Mouse (Mus musculus): ENCODE measurements around the gene Clec16a.

Clec16a gene

GRCm38 (mm10) chr16:10727630-10728029 is 182.5 kb downstream of the Clec16a start:
- POLR2A ChIA-PET: no interaction called here
- CTCF ChIA-PET: interaction anchor here in 3 of 4 experiments (0.7 to 1.2 kb wide), 3 partner anchors 16 to 224 kb away, joined by 3 to 4 read pairs (median 4); partner anchors contain the start of gene Socs1 (in 1 of the 3)

DNA sequence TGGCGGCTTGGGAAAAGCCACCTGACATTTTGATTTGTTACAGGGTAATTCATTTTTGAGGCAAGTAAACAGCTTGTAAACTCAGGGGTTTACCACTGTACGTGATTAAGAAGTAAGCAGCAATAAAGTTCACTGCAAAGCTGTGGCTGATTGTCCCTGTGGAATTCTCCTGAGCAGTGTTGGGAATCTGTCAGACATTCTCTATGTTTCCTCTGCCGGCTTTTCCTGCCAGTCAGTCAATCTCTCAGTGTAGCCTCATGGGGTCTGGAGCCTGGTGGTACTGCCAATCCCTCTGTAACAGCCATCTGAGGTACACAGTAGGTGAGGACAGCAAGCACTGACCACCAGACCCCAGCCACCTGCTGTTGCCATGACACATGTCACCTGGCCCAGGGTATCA is 183.7 kb downstream of the Clec16a start:
- POLR2A ChIA-PET: no interaction called here
- CTCF ChIA-PET: interaction anchor here in 2 of 4 experiments (1.2 kb wide), 2 partner anchors 15 to 89 kb away, joined by 3 read pairs; no protein-coding TSS in a partner anchor

GRCm38 (mm10) chr16:10730941-10731340 is 185.8 kb downstream of the Clec16a start:
- POLR2A ChIA-PET: interaction anchor here in 1 of 4 experiments (0.9 kb wide), 1 partner anchor 10 kb away, joined by 3 read pairs; no protein-coding TSS in a partner anchor
- CTCF ChIA-PET: interaction anchor here in 2 of 4 experiments (0.6 to 2.1 kb wide), 2 partner anchors 13 to 51 kb away, joined by 3 to 7 read pairs; no protein-coding TSS in a partner anchor

GRCm38 (mm10) chr16:10731785-10732184 is 186.6 kb downstream of the Clec16a start:
- CTCF ChIA-PET: interaction anchor here in 1 of 4 experiments (2.1 kb wide), 1 partner anchor 12 kb away, joined by 7 read pairs; no protein-coding TSS in a partner anchor
- POLR2A ChIA-PET: no interaction called here

GRCm38 (mm10) chr16:10732421-10732820 is 187.3 kb downstream of the Clec16a start:
- POLR2A ChIA-PET: no interaction called here
- CTCF ChIA-PET: no interaction called here

DNA sequence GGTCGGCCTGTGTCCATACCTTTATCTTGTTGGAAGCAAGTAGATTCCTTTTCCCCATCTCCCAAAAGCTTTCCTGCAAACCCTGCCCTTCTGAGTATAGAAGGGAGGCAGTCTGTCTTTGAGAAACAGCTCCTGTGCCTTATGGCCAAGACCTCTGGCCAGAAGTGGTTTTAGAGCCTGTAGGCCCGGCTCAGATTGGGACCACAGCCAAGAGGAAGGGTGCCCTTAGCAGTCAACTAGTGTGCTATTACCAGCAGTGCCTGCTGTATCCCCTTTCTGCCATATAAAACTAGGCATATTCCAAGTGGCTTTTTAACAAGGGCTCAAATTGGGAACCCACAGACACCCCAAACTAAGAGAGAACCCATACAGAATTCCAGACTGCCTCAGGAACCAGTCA is 190.6 kb downstream of the Clec16a start:
- ChIA-PET POLR2A (no interaction called here), CTCF (no interaction called here)

GRCm38 (mm10) chr16:10736364-10736763 is 191.2 kb downstream of the Clec16a start:
- ChIA-PET CTCF (no interaction called here), POLR2A (interaction anchor here in 1 of 4 experiments (2.0 kb wide), 1 partner anchor 14 kb away, joined by 5 read pairs; no protein-coding TSS in a partner anchor)

- CTCF ChIA-PET: interaction anchor here in 2 of 4 experiments (0.7 to 0.8 kb wide), 2 partner anchors 97 to 426 kb away, joined by 3 to 5 read pairs; no protein-coding TSS in a partner anchor
- POLR2A ChIA-PET: interaction anchor here in 1 of 4 experiments (1.2 to 2.0 kb wide), 3 partner anchors 11 to 40 kb away, joined by 3 to 6 read pairs (median 5); no protein-coding TSS in a partner anchor
Measured at GRCm38 (mm10) chr16:10737571-10737970, 192.4 kb downstream of the Clec16a start.

- POLR2A ChIA-PET: interaction anchor here in 2 of 4 experiments (2.0 kb wide), 2 partner anchors 10 to 107 kb away, joined by 4 to 6 read pairs; no protein-coding TSS in a partner anchor
- CTCF ChIA-PET: interaction anchor here in 1 of 4 experiments (2.7 kb wide), 1 partner anchor 10 kb away, joined by 9 read pairs; no protein-coding TSS in a partner anchor
Measured at GRCm38 (mm10) chr16:10738866-10739265, 193.7 kb downstream of the Clec16a start.

GRCm38 (mm10) chr16:10739854-10740398 is 194.8 kb downstream of the Clec16a start:
- ChIA-PET POLR2A (interaction anchor here in 3 of 4 experiments (0.5 to 2.0 kb wide), 6 partner anchors 17 to 1633 kb away, joined by 3 to 4 read pairs (median 3); no protein-coding TSS in a partner anchor), CTCF (interaction anchor here in 2 of 4 experiments (1.0 to 2.7 kb wide), 4 partner anchors 9 to 74 kb away, joined by 3 to 9 read pairs (median 5); no protein-coding TSS in a partner anchor)

- ChIA-PET POLR2A (interaction anchor here (0.7 to 1.5 kb wide), 11 partner anchors 9 to 118 kb away, joined by 3 to 6 read pairs (median 4); partner anchors contain the start of gene Tnp2 (in 1 of the 4)), CTCF (interaction anchor here (0.6 to 2.7 kb wide), 11 partner anchors 8 to 295 kb away, joined by 3 to 10 read pairs (median 4); no protein-coding TSS in a partner anchor)
Measured at GRCm38 (mm10) chr16:10741082-10741481, 195.9 kb downstream of the Clec16a start.

- ChIA-PET CTCF (interaction anchor here in 3 of 4 experiments (0.5 to 2.3 kb wide), 5 partner anchors 8 to 109 kb away, joined by 3 to 9 read pairs (median 3); no protein-coding TSS in a partner anchor), POLR2A (interaction anchor here in 3 of 4 experiments (0.6 to 2.8 kb wide), 8 partner anchors 8 to 183 kb away, joined by 3 to 9 read pairs (median 3); partner anchors contain the start of gene Tnp2 (in 1 of the 3))
Measured at GRCm38 (mm10) chr16:10749226-10749625, 204.1 kb downstream of the Clec16a start.

DNA sequence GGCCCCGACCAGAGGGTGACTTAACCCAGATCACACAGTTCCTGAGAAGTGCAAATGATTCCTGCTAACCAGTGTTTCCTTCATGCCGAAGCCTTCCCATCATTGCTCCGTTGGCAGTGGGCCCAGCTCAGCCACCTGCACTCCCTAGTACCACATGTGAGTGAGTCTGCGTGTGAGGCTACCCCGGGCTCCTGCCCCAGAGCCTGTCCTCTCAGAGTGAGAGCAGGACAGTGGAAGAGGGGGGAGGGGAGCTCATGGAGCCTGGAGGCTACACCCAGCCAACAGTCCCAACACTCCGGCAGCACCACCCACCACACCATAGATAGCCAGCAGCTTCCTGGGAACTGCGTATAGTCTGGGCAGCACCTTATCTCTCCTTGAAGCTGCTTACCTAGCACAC is 204.7 kb downstream of the Clec16a start:
- POLR2A ChIA-PET: interaction anchor here in 3 of 4 experiments (0.6 to 2.8 kb wide), 4 partner anchors 9 to 184 kb away, joined by 3 to 9 read pairs (median 4); no protein-coding TSS in a partner anchor
- CTCF ChIA-PET: interaction anchor here in 1 of 4 experiments (0.7 to 2.3 kb wide), 3 partner anchors 10 to 84 kb away, joined by 3 to 9 read pairs (median 3); no protein-coding TSS in a partner anchor

DNA sequence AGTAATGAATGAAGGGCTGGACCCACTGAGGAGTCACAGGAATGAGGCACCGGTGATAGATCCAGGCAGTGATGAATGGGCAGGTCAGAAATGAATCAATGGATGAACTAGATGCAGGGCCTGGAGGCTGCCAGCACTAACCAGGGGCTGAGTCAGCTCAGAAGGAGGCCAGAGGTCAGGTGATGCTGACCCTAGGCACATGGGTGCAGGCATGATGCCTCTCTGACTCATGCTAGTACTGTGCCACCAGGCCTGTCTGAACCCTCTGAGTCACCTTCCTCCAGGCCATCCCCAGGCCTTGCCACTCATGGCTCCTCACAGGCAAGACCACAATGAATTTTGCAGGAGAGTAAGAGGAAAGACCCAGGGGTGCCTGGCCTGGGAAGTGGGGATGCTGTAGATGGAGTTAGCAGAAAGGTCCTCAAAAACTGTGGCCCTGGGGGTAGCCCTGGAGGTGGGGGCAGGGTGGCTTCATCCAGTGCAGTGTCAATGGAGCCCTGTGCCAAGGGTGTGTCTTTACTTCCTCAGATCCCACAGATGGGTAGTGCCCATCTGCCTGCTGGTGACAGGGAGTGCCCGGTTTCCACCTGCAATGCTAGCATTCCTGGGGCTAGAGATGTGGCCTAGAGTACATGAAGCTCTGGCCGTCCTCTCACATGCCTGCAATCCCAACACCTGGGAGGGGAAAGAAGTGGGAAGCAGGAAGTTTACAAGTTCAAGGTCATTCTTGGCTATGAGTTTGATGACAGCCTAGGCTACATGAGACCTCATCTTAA is 209.6 kb downstream of the Clec16a start:
- CTCF ChIA-PET: interaction anchor here in 1 of 4 experiments (0.6 kb wide), 1 partner anchor 20 kb away, joined by 3 read pairs; no protein-coding TSS in a partner anchor
- POLR2A ChIA-PET: no interaction called here

- CTCF ChIA-PET: no interaction called here
- POLR2A ChIA-PET: interaction anchor here in 1 of 4 experiments (0.6 kb wide), 2 partner anchors 14 to 1568 kb away, joined by 3 read pairs; no protein-coding TSS in a partner anchor
Measured at GRCm38 (mm10) chr16:10756168-10756567, 211.0 kb downstream of the Clec16a start.

DNA sequence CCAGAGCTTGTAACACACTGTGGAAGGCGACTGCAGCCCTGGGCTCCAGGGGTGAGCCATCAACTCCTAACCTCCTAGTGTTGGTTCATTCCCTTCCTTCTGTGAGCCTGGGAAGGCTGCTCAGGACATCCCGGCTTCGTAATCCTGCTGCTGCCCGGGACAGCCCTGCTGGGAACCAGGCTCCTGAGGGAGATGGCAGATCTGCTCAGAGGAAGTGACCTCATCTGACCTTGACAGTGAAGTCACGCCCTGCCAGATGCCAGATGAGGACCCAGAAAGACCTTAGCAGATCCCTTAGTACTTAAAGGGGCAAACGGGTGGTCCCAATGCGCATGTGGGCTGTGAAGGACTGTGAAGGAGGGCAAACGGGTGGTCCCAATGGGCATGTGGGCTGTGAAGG is 216.0 kb downstream of the Clec16a start:
- POLR2A ChIA-PET: interaction anchor here in 1 of 4 experiments (3.3 kb wide), 1 partner anchor 25 kb away, joined by 9 read pairs; no protein-coding TSS in a partner anchor

DNA sequence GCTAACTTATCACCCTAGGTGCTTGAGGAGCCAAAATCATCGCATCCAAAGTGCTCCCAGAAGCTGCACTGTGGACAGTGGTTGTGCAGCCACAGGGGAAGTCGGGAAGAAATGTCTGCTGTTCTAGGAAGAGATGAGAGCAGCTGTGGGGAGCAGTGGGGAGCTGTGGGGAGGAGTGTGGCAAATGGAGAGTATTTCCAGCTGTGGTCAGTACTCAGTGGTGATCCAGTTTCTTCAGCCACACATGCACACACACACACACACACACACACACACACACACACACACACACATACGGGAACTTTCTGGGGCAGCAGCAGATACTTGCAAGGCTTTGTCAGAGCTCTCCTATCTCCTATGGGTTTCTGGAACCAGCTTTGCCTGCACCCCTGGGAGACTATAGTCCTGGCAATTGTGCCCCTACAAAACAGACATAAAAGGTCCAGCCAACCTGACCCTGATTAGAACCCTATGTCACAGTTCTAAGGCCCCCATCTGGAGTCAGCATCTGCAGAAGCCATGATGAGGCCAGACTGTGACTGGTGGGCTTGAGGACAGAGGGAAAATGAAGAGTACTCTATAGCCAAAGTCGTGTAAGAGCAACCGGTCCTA is 217.5 kb downstream of the Clec16a start:
- CTCF ChIA-PET: no interaction called here
- POLR2A ChIA-PET: interaction anchor here in 2 of 4 experiments (0.6 to 3.3 kb wide), 3 partner anchors 24 to 140 kb away, joined by 3 to 9 read pairs (median 3); no protein-coding TSS in a partner anchor

More for the DNA sequence above, 216.0 kb downstream of the Clec16a start:
- CTCF ChIA-PET: interaction anchor here in 1 of 4 experiments (0.6 kb wide), 1 partner anchor 274 kb away, joined by 4 read pairs; no protein-coding TSS in a partner anchor
